Mouse (Mus musculus) heart, adult 2 months (tissue): ENCODE measurements around the gene Calcb.

Experiments used
- CTCF ChIP-seq: fragments of 200-600 bp; IDR thresholded peaks from 2 replicates; pipeline ENCODE4 v1.8.1; 2022; ENCODE audit warnings: antibody characterized with exemption, mild to moderate bottlenecking, moderate library complexity
- EP300 ChIP-seq: fragments of 200-500 bp; IDR thresholded peaks from 2 replicates; pipeline ENCODE4 v1.6.1; 2011; ENCODE audit warnings: low read depth, low read length, control low read depth; ENCODE audit not compliant: insufficient read depth
- POLR2A ChIP-seq: fragments of 200-500 bp; IDR thresholded peaks from 2 replicates; pipeline ENCODE4 v1.6.1; 2011; ENCODE audit warnings: mild to moderate bottlenecking, low read depth, low read length, control low read depth; ENCODE audit not compliant: insufficient read depth

GRCm38 (mm10) chr7:114754196-114754595, 35.8 kb downstream of the Calcb start:
- TF ChIP-seq CTCF: no peak
- TF ChIP-seq POLR2A: no peak
- no peak for TF ChIP-seq EP300
